Mouse (Mus musculus): ENCODE measurements at regions not wholly inside any gene's neighbourhood (a gene's known extent, or its start where the extent isn't known, plus 50 kb on each side); places are given as distances from the start of the nearest gene placed in this dataset.

GRCm38 (mm10) chr12:36943903-36944302 lies 164.4 kb upstream of the Meox2 start:
- H3K9ac ChIP-seq: no peak overlapping the region
- H3K36me3 ChIP-seq: no peaks in the 10 kb centered on the region
- H3K27ac ChIP-seq: no peak overlapping the region
- no peak overlapping the region for H3K4me2 ChIP-seq
- ATAC-seq (ENCODE audit: insufficient number of reproducible peaks, low FRiP score, low TSS enrichment, low read depth): no peak
- no peak overlapping the region for H3K4me3 ChIP-seq
- 53% methylated on average over 1 of the region's 1 CpGs for WGBS
- H3K4me1 ChIP-seq: no peaks in the 10 kb centered on the region
- no peaks in the 10 kb centered on the region for H3K9me3 ChIP-seq
- no peaks in the 10 kb centered on the region for H3K27me3 ChIP-seq

DNA sequence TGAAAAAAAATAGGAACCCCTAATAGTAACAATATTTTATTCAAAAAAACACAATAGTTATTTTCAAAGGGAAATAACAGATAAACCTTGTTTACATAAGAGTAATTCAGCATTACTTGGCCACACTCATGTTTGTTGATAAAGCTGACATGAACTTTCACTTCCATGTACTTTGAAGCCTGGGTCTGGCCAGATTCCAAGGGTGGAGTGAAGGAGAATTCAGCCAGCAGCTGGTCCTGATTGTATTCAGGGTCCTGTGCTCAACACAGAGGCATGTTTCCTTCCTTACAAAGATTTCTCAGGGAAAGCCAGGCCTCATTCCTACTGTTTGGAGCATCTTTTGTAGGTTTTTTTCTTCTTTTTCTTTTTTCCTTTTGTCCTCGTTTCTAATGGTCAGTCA lies 162.4 kb upstream of the Meox2 start:
- H3K4me3 ChIP-seq: no peak overlapping the region
- H3K4me1 ChIP-seq: no peaks in the 10 kb centered on the region
- 42% methylated on average over 1 of the region's 1 CpGs for WGBS
- H3K36me3 ChIP-seq: no peaks in the 10 kb centered on the region
- no peak overlapping the region for H3K27ac ChIP-seq
- H3K27me3 ChIP-seq: no peaks in the 10 kb centered on the region
- no peak for ATAC-seq (ENCODE audit: insufficient number of reproducible peaks, low FRiP score, low TSS enrichment, low read depth)
- no peak overlapping the region for H3K4me2 ChIP-seq
- no peaks in the 10 kb centered on the region for H3K9me3 ChIP-seq
- no peak overlapping the region for H3K9ac ChIP-seq

DNA sequence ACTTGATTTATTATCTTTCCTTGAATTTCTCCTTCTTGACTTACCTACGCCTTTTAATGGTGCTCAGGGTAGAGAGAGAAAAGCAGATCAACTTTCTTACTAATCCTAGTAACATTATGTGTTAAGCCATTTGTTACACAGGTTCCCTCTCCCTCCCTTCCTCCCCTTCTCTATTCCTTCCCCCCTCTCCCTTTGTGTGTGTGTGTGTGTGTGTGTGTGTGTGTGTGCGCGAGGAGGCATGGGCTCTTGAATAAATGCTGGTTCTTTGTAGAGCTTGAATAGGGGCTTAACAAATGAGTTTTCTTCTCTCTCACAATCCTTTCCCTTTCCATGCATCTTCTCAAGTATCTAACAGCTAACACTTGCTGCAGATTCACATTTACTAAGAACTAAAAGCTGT lies 160.4 kb upstream of the Meox2 start:
- H3K27ac ChIP-seq: no peak overlapping the region
- H3K4me2 ChIP-seq: no peak overlapping the region
- WGBS: 91% methylated on average over 3 of the region's 3 CpGs
- H3K9ac ChIP-seq: no peak overlapping the region
- no peak for ATAC-seq (ENCODE audit: insufficient number of reproducible peaks, low FRiP score, low TSS enrichment, low read depth)
- H3K27me3 ChIP-seq: no peaks in the 10 kb centered on the region
- no peaks in the 10 kb centered on the region for H3K9me3 ChIP-seq
- H3K36me3 ChIP-seq: no peaks in the 10 kb centered on the region
- H3K4me1 ChIP-seq: no peaks in the 10 kb centered on the region
- no peak overlapping the region for H3K4me3 ChIP-seq

DNA sequence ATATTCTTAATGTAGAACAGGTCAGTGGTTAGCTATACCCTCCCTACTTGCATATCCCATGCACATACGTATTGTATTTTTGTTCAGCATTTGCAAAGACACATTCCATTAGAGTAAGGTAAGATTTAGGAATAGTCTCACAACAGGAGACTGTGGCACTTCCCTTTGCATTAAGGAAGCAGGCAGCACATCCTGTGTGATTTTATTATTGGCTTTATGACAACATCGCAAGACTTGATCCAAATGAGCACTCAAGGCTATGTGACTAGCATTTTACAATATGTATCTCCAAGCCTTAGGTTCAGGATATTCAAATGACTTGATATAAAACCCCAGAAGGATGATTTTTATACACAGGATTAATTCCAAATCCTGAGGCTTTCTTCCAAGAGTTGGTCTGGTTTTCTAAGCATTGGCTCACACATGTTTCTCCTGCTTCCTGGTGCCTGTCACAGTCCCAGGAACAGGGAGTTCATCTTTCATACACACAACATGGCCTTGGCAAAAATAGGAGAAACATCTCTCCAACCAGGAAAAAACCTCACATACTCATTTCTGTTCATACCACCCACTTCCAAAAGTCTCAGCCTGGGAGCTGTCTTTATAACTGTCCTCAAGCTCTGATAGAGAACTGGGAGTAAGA lies 159.1 kb upstream of the Meox2 start:
- H3K27me3 ChIP-seq: no peaks in the 10 kb centered on the region
- H3K4me3 ChIP-seq: no peak overlapping the region
- H3K9ac ChIP-seq: no peak overlapping the region
- H3K36me3 ChIP-seq: no peaks in the 10 kb centered on the region
- no peak for ATAC-seq (ENCODE audit: insufficient number of reproducible peaks, low FRiP score, low TSS enrichment, low read depth)
- no peak overlapping the region for H3K27ac ChIP-seq
- H3K9me3 ChIP-seq: no peaks in the 10 kb centered on the region
- WGBS: 72% methylated on average over 2 of the region's 2 CpGs
- no peaks in the 10 kb centered on the region for H3K4me1 ChIP-seq
- no peak overlapping the region for H3K4me2 ChIP-seq

GRCm38 (mm10) chr12:36974432-36975094 lies 133.8 kb upstream of the Meox2 start:
- WGBS: 62% methylated on average over 3 of the region's 3 CpGs
- Histone ChIP-seq H3K4me3 (no peak overlapping the region), H3K36me3 (no peaks in the 10 kb centered on the region), H3K9me3 (no peaks in the 10 kb centered on the region), H3K9ac (no peak overlapping the region), H3K4me1 (no peaks in the 10 kb centered on the region), H3K27ac (no peak overlapping the region), H3K4me2 (no peak overlapping the region), H3K27me3 (no peaks in the 10 kb centered on the region)
- no peak for ATAC-seq (ENCODE audit: insufficient number of reproducible peaks, low FRiP score, low TSS enrichment, low read depth)

- no peak for ATAC-seq (ENCODE audit: insufficient number of reproducible peaks, low FRiP score, low TSS enrichment, low read depth)
- 72% methylated on average over 3 of the region's 3 CpGs for WGBS
These were observed 131.2 kb upstream of the Meox2 start for GRCm38 (mm10) chr12:36977141-36977540.

DNA sequence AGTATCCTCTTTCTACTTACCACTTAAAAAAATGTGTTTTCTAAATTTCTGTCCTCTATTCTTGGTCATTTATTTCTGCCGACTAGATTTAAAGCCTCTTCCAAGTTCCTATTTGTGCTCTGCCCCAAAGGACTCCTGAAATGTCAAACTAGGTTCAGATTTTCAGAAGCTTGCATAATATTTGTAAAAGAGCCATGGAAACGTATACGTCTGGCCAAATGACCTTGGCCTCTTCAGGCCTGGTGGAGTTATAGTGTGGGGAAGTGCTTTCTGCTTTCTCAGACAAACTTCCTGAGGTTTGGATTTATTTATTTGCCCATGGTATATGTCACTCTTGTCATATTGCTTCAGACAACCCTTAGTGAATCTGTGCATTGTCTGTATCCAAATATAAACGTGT lies 117.2 kb upstream of the Meox2 start:
- Histone ChIP-seq H3K4me3 (no peak overlapping the region), H3K9ac (no peak overlapping the region), H3K36me3 (no peaks in the 10 kb centered on the region), H3K9me3 (no peaks in the 10 kb centered on the region), H3K27me3 (no peaks in the 10 kb centered on the region), H3K27ac (peak overlapping the region; percentile 38; the same call in 1 of the 2 replicates), H3K4me2 (no peak overlapping the region), H3K4me1 (no peaks in the 10 kb centered on the region; the same call in 1 of the 2 replicates)
- no peak for ATAC-seq (ENCODE audit: insufficient number of reproducible peaks, low FRiP score, low TSS enrichment, low read depth)
- 57% methylated on average over 4 of the region's 4 CpGs for WGBS

More at GRCm38 (mm10) chr12:36977141-36977540, 131.2 kb upstream of the Meox2 start:
- no peaks in the 10 kb centered on the region for H3K27me3 ChIP-seq
- H3K4me3 ChIP-seq: no peak overlapping the region
- no peak overlapping the region for H3K27ac ChIP-seq
- no peaks in the 10 kb centered on the region for H3K36me3 ChIP-seq
- no peak overlapping the region for H3K9ac ChIP-seq
- no peaks in the 10 kb centered on the region for H3K4me1 ChIP-seq
- H3K9me3 ChIP-seq: no peaks in the 10 kb centered on the region
- no peak overlapping the region for H3K4me2 ChIP-seq

DNA sequence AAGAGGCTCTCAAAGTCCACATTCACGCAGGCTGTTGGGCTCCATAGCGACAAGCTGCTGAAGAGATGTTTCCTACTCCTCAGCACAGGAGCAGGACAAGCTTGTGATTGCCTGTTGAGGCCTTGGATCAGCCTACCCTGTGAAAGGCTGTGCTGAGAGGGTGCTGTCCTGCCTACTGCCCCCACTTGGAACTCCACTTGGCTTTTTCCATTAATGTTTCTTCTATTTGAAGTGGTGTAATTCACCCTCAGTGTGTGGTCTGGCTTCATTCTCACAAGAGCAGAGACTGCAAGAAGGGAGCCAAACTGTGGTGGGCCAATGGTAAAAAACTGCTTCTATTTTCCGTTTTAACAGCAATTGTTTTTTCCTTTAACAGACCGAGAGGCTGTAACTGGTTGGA lies 116.4 kb upstream of the Meox2 start:
- ATAC-seq (ENCODE audit: insufficient number of reproducible peaks, low FRiP score, low TSS enrichment, low read depth): peak; percentile 61
- no peaks in the 10 kb centered on the region; the same call in 1 of the 2 replicates for H3K4me1 ChIP-seq
- peak overlapping the region; percentile 38; the same call in 1 of the 2 replicates for H3K27ac ChIP-seq
- H3K4me3 ChIP-seq: no peak overlapping the region
- H3K9me3 ChIP-seq: no peaks in the 10 kb centered on the region
- no peaks in the 10 kb centered on the region for H3K27me3 ChIP-seq
- 46% methylated on average over 4 of the region's 4 CpGs for WGBS
- H3K36me3 ChIP-seq: no peaks in the 10 kb centered on the region
- no peak overlapping the region for H3K9ac ChIP-seq
- no peak overlapping the region for H3K4me2 ChIP-seq

GRCm38 (mm10) chr12:37001401-37001800 lies 106.9 kb upstream of the Meox2 start:
- no peak for ATAC-seq (ENCODE audit: insufficient number of reproducible peaks, low FRiP score, low TSS enrichment, low read depth)
- H3K4me1 ChIP-seq: no peaks in the 10 kb centered on the region
- 50% methylated on average over 3 of the region's 3 CpGs for WGBS

DNA sequence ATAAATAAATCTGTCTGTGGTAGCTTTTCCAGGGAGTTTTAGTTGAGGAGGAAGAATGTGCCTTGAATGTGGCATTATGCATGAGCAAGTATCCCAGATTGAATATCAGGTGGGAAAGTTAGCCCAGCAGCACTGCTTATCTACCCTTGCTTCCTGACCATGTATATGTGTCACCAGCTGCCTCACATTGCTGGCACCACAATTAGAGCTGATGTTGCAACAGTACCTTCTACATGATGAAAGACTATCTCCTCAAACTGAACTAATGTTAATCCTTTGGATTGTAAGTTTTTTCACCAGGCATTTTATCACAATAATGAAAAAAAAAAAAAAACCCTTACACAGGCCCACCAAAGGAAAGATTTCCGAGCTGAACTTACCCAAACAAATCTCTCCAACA lies 103.1 kb upstream of the Meox2 start:
- Histone ChIP-seq H3K27ac (no peak overlapping the region), H3K9ac (no peak overlapping the region), H3K4me2 (no peak overlapping the region), H3K9me3 (no peaks in the 10 kb centered on the region), H3K27me3 (no peaks in the 10 kb centered on the region), H3K4me1 (no peaks in the 10 kb centered on the region), H3K4me3 (no peak overlapping the region), H3K36me3 (no peaks in the 10 kb centered on the region)
- WGBS: 89% methylated on average over 1 of the region's 1 CpGs
- no peak for ATAC-seq (ENCODE audit: insufficient number of reproducible peaks, low FRiP score, low TSS enrichment, low read depth)

More at GRCm38 (mm10) chr12:37001401-37001800, 106.9 kb upstream of the Meox2 start:
- Histone ChIP-seq H3K36me3 (no peaks in the 10 kb centered on the region), H3K27me3 (no peaks in the 10 kb centered on the region), H3K27ac (no peak overlapping the region), H3K9ac (no peak overlapping the region), H3K4me3 (no peak overlapping the region), H3K9me3 (no peaks in the 10 kb centered on the region), H3K4me2 (no peak overlapping the region)

DNA sequence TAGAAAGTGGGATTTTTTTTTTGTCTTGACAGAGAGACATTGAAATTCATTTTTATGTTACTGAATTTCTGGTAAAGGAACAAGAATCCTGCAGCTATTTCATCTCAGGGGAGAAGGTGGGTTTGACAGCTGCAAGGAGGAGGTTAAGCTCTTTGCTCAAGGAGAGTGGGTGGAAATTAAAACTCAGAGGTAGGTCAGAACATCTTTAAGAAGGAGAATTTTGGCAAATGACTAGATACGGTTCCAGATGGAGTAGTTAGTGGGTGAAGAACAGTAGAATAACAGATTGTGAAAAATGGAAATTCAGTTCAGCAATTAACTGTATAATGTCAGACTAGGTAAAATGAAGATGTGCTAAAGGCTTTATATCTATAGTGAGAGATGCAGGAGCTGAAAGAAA lies 98.0 kb upstream of the Meox2 start:
- ATAC-seq (ENCODE audit: insufficient number of reproducible peaks, low FRiP score, low TSS enrichment, low read depth): no peak
- no peaks in the 10 kb centered on the region for H3K9me3 ChIP-seq
- no peak overlapping the region for H3K27ac ChIP-seq
- H3K9ac ChIP-seq: no peak overlapping the region
- no peaks in the 10 kb centered on the region for H3K27me3 ChIP-seq
- no peak overlapping the region for H3K4me3 ChIP-seq
- no peaks in the 10 kb centered on the region for H3K36me3 ChIP-seq
- 70% methylated on average over 1 of the region's 1 CpGs for WGBS
- H3K4me1 ChIP-seq: no peaks in the 10 kb centered on the region
- no peak overlapping the region for H3K4me2 ChIP-seq

DNA sequence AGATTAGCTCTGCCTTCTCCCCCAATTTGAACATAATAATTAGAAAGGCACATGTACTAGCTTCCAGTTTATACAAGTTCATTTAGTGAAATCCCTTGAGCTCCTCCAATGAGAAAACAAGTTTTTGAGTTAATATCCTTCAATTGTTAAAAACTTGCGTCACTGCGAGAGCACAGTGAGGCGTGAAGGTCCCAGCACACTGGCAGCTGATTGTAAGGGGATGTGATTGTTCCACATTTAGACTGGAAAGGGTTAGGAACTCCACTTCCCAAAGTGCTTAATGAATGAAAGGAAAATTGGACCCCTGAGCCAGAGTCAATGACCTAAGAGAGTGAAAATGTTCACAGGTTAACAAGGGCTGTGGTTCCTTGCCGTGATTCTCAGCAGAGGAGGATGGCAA lies 93.9 kb upstream of the Meox2 start:
- Histone ChIP-seq H3K4me1 (no peaks in the 10 kb centered on the region), H3K27me3 (no peaks in the 10 kb centered on the region), H3K4me3 (no peak overlapping the region), H3K9me3 (no peaks in the 10 kb centered on the region), H3K27ac (no peak overlapping the region), H3K9ac (no peak overlapping the region), H3K36me3 (no peaks in the 10 kb centered on the region), H3K4me2 (no peak overlapping the region)
- 59% methylated on average over 4 of the region's 4 CpGs for WGBS
- no peak for ATAC-seq (ENCODE audit: insufficient number of reproducible peaks, low FRiP score, low TSS enrichment, low read depth)

All from limb, embryonic 15.5 days (tissue).